Mouse (Mus musculus): ENCODE data around the gene Stx1a.

Stx1a gene

GRCm38 (mm10) chr5:135008671-135009589 lies 14.4 kb upstream of the Stx1a start, which contains the start of gene Abhd11:
TSS of gene Abhd11 (plus strand) at chr5:135009152.
- DNase-seq, result peak; percentile 100

- peak; percentile 88 for DNase-seq
Observed at GRCm38 (mm10) chr5:135009590-135010319, 13.5 kb upstream of the Stx1a start.

GRCm38 (mm10) chr5:135010320-135010709 lies 13.0 kb upstream of the Stx1a start:
- DNase-seq, result no peak

- DNase-seq, result no peak
Observed at GRCm38 (mm10) chr5:135010841-135011743, 12.2 kb upstream of the Stx1a start.

- peak; percentile 23 for DNase-seq
Observed at GRCm38 (mm10) chr5:135011809-135012613, 11.3 kb upstream of the Stx1a start.

- peak; percentile 85 for DNase-seq
Observed at GRCm38 (mm10) chr5:135012671-135013441, 10.4 kb upstream of the Stx1a start.

- peak; percentile 85 for DNase-seq
Observed at GRCm38 (mm10) chr5:135015497-135015896, 7.8 kb upstream of the Stx1a start.

- no peak for DNase-seq
Observed at GRCm38 (mm10) chr5:135016224-135016759, 7.0 kb upstream of the Stx1a start.

GRCm38 (mm10) chr5:135021814-135022213 lies 1.5 kb upstream of the Stx1a start:
- DNase-seq, result no peak

- DNase-seq, result peak; percentile 31
Observed at GRCm38 (mm10) chr5:135024665-135025224, 1.5 kb downstream of the Stx1a start.

GRCm38 (mm10) chr5:135025899-135026298 lies 2.6 kb downstream of the Stx1a start:
- no peak for DNase-seq

- no peak for DNase-seq
Observed at GRCm38 (mm10) chr5:135029007-135029854, 5.9 kb downstream of the Stx1a start.

- no peak for DNase-seq
Observed at GRCm38 (mm10) chr5:135032581-135032980, 9.3 kb downstream of the Stx1a start.

- DNase-seq, result no peak
Observed at GRCm38 (mm10) chr5:135034593-135034992, 11.3 kb downstream of the Stx1a start.

GRCm38 (mm10) chr5:135035608-135036359 lies 12.5 kb downstream of the Stx1a start:
- peak; percentile 38 for DNase-seq

GRCm38 (mm10) chr5:135037946-135038345 lies 14.7 kb downstream of the Stx1a start:
- DNase-seq, result no peak

- DNase-seq, result no peak
Observed at GRCm38 (mm10) chr5:135039541-135039940, 16.3 kb downstream of the Stx1a start.

- DNase-seq, result no peak
Observed at GRCm38 (mm10) chr5:135040059-135040458, 16.8 kb downstream of the Stx1a start.

- DNase-seq, result peak; percentile 47
Observed at GRCm38 (mm10) chr5:135040777-135041176, 17.5 kb downstream of the Stx1a start.

All from liver (tissue).